Mouse (Mus musculus) forebrain, embryonic 14.5 days (tissue): Measurements from ENCODE around the gene H2-Ob. TPM values are rescaled to one million over a fixed set of nuclear protein-coding genes. Genes with fewer than 3 reads are reported as not detected.

Experiments used
- ATAC-seq: fragments of 200-750 bp; cut with Nextera tagmentation; 2 replicates; pipeline ENCODE4 v1.8.0; 2017; ENCODE audit warnings: mild to moderate bottlenecking, moderate library complexity
- DNase-seq: peaks from one replicate; pipeline ENCODE4 v3.0.0-alpha.2; 2015; ENCODE audit warnings: low spot score
- H3K27ac ChIP-seq: fragments of 300-500 bp; sonication (generic); 2 replicates; pipeline ENCODE4 v1.5.1; 2014; ENCODE audit warnings: low read depth, mild to moderate bottlenecking, control low read depth, low read length, moderate library complexity
- H3K27me3 ChIP-seq: fragments of 300-500 bp; sonication (generic); replicated peaks from 2 replicates; pipeline ENCODE4 v1.6.1; 2014; ENCODE audit warnings: low read length, control low read depth, mixed read lengths; ENCODE audit not compliant: control insufficient read depth, insufficient read depth
- H3K36me3 ChIP-seq: fragments of 300-500 bp; sonication (generic); 2 replicates; pipeline ENCODE4 v1.6.1; 2014; ENCODE audit warnings: low read length, control low read depth; ENCODE audit not compliant: control insufficient read depth, insufficient read depth
- H3K4me1 ChIP-seq: fragments of 300-500 bp; sonication (generic); 2 replicates; pipeline ENCODE4 v1.6.1; 2014; ENCODE audit warnings: antibody characterized with exemption, low read length, control low read depth; ENCODE audit not compliant: control insufficient read depth, insufficient read depth
- H3K4me2 ChIP-seq: fragments of 300-500 bp; sonication (generic); 2 replicates; pipeline ENCODE4 v1.6.1; 2014; ENCODE audit warnings: mild to moderate bottlenecking, control low read depth, low read length
- H3K4me3 ChIP-seq: fragments of 300-500 bp; sonication (generic); 2 replicates; pipeline ENCODE4 v1.5.1; 2014; ENCODE audit warnings: low read depth, low read length, control low read depth
- H3K9ac ChIP-seq: fragments of 300-500 bp; sonication (generic); 2 replicates; pipeline ENCODE4 v1.6.1; 2014; ENCODE audit warnings: mild to moderate bottlenecking, low read length, control low read depth, moderate library complexity
- H3K9me3 ChIP-seq: fragments of 300-500 bp; sonication (generic); replicated peaks from 2 replicates; pipeline ENCODE4 v1.6.1; 2016; ENCODE audit warnings: low read length, control low read depth, mixed read lengths; ENCODE audit not compliant: control insufficient read depth
- WGBS: fragments of 180-500 bp; shearing (Covaris S2); extraction: QIAGEN DNeasy Blood & Tissue Kit; methylation state at CpG from one replicate; pipeline ENCODE4 v1.1.7; 2014; 5-methylcytosine and 5-hydroxymethylcytosine counted together
- polyA plus RNA-seq: library from polyadenylated mRNA; unstranded; fragments of >200 nt; fragmentation: Nextera tagmentation; extraction: Ambion mirVana; gene quantifications from 2 replicates; pipeline ENCODE4 v1.2.1, GENCODE M21; 2014

H2-Ob gene
- polyA plus RNA-seq = 0.18 TPM in 1 of 2 replicates, not detected in the other

DNA sequence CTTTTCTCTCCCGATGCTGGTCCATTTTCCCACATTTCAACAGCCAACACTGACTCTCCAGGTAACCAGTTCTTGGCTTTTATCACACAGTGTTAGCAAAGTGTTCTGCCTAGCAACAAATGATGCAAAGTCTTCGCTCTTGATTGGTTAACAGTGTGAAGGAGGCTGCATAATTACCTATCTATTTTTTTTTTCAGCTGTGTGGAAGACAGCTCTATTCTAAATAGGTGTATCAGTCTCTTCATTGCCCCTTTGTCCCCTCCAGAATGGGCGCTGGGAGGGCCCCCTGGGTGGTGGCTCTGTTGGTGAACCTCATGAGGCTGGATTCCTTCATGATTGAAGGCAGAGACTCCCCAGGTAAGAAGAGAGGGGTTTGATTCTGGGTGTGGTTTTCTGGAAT, at the start of gene H2-Ob:
TSS of gene H2-Ob (plus strand) at position 198 of the 400 bp plus-strand sequence.
- no peaks in the 10 kb centered on the region for H3K36me3 ChIP-seq
- H3K9ac ChIP-seq = no peak within 1 kb of the TSS
- H3K27me3 ChIP-seq = no peaks in the 10 kb centered on the region
- no peak within 1 kb of the TSS for H3K27ac ChIP-seq
- H3K4me1 ChIP-seq = no peaks in the 10 kb centered on the region
- H3K4me2 ChIP-seq = no peak within 1 kb of the TSS
- DNase-seq (peak; percentile 67), ATAC-seq (no peak)
- H3K4me3 ChIP-seq = no peak within 1 kb of the TSS
- no peaks in the 10 kb centered on the region for H3K9me3 ChIP-seq
- 65% methylated on average over 3 of the region's 3 CpGs for WGBS

DNA sequence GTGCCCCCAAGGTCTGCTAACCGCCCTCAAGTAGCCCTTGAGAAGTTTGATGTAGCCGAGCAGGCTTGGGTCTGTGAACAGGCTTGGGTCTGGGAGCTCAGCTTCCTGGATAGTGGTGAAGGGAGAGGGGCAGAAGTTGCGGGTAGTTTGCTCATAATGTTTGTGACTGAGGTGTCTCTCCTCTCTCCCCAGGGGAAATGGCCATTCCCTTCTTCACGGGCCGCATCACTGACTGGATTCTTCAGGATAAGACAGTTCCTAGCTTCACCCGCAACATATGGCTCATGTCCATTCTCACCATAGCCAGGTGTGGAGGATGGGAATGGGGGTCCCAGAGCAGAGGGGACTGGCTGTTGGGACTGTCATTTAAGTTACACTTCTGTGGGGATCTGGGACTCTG, 49.7 kb upstream of the H2-Ob start:
- no peak for ATAC-seq
- DNase-seq = no peak
- WGBS = 75% methylated on average over 6 of the region's 6 CpGs
- Histone ChIP-seq H3K36me3 (no peaks in the 10 kb centered on the region), H3K4me3 (no peak overlapping the region), H3K4me1 (peaks cover 9% of the 10 kb centered on the region), H3K4me2 (no peak overlapping the region), H3K9me3 (no peaks in the 10 kb centered on the region), H3K27ac (no peak overlapping the region), H3K9ac (no peak overlapping the region), H3K27me3 (peaks cover 45% of the 10 kb centered on the region)

DNA sequence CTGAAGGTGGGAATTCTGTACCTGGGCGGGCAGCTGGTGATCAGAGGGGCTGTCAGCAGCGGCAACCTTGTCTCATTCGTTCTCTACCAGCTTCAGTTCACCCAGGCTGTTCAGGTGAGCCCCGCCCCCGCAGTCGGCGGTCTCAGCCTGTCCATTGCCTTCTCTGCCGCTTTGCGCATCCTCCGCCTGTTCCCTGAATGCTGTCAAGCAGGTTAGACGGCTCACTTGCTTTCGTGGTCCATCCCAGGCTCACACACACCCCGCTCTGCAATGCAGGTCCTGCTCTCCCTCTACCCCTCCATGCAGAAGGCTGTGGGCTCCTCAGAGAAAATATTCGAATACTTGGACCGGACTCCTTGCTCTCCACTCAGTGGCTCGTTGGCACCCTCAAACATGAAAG, 45.9 kb upstream of the H2-Ob start:
- H3K9ac ChIP-seq = no peak overlapping the region
- no peak overlapping the region for H3K27ac ChIP-seq
- no peaks in the 10 kb centered on the region for H3K36me3 ChIP-seq
- ATAC-seq (no peak), DNase-seq (no peak)
- H3K27me3 ChIP-seq = peaks cover 54% of the 10 kb centered on the region
- no peak overlapping the region for H3K4me2 ChIP-seq
- H3K9me3 ChIP-seq = no peaks in the 10 kb centered on the region
- peaks cover 3% of the 10 kb centered on the region for H3K4me1 ChIP-seq
- 22% methylated on average over 16 of the region's 16 CpGs for WGBS
- no peak overlapping the region for H3K4me3 ChIP-seq

DNA sequence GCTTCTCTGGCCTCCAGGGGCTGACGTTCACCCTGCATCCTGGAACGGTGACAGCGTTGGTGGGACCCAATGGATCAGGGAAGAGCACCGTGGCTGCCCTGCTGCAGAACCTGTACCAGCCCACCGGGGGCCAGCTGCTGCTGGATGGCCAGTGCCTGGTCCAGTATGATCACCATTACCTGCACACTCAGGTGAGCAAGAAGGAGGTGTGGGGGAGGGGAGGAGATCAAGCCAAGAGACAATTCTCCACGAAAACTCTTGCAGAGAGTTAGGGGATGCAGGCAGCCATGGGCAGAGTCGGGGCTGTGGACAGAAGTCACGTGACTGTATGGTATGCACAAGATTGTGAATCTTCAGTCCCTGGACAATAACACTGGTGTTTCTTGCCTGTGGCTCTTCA, 45.2 kb upstream of the H2-Ob start:
- no peaks in the 10 kb centered on the region for H3K4me1 ChIP-seq
- H3K36me3 ChIP-seq = no peaks in the 10 kb centered on the region
- no peaks in the 10 kb centered on the region for H3K9me3 ChIP-seq
- H3K27me3 ChIP-seq = peaks cover 54% of the 10 kb centered on the region
- WGBS = 61% methylated on average over 8 of the region's 8 CpGs
- DNase-seq = no peak
- no peak overlapping the region for H3K27ac ChIP-seq
- H3K9ac ChIP-seq = no peak overlapping the region
- no peak for ATAC-seq
- no peak overlapping the region for H3K4me2 ChIP-seq
- H3K4me3 ChIP-seq = no peak overlapping the region

GRCm38 (mm10) chr17:34194723-34195122, 44.0 kb upstream of the H2-Ob start:
- Histone ChIP-seq H3K27ac (no peak overlapping the region), H3K27me3 (peaks cover 57% of the 10 kb centered on the region), H3K4me2 (no peak overlapping the region), H3K36me3 (no peaks in the 10 kb centered on the region), H3K4me1 (no peaks in the 10 kb centered on the region), H3K9me3 (no peaks in the 10 kb centered on the region), H3K9ac (no peak overlapping the region), H3K4me3 (no peak overlapping the region)
- WGBS = 84% methylated on average over 3 of the region's 4 CpGs
- no peak for DNase-seq
- no peak for ATAC-seq

- Histone ChIP-seq H3K4me1 (no peaks in the 10 kb centered on the region), H3K9me3 (no peaks in the 10 kb centered on the region), H3K27ac (no peak overlapping the region), H3K36me3 (no peaks in the 10 kb centered on the region), H3K4me3 (no peak overlapping the region), H3K4me2 (no peak overlapping the region), H3K9ac (no peak overlapping the region), H3K27me3 (peaks cover 53% of the 10 kb centered on the region)
- ATAC-seq = no peak
- 29% methylated on average over 12 of the region's 12 CpGs for WGBS
- DNase-seq = no peak
Observed at GRCm38 (mm10) chr17:34196491-34196890, 42.2 kb upstream of the H2-Ob start.

DNA sequence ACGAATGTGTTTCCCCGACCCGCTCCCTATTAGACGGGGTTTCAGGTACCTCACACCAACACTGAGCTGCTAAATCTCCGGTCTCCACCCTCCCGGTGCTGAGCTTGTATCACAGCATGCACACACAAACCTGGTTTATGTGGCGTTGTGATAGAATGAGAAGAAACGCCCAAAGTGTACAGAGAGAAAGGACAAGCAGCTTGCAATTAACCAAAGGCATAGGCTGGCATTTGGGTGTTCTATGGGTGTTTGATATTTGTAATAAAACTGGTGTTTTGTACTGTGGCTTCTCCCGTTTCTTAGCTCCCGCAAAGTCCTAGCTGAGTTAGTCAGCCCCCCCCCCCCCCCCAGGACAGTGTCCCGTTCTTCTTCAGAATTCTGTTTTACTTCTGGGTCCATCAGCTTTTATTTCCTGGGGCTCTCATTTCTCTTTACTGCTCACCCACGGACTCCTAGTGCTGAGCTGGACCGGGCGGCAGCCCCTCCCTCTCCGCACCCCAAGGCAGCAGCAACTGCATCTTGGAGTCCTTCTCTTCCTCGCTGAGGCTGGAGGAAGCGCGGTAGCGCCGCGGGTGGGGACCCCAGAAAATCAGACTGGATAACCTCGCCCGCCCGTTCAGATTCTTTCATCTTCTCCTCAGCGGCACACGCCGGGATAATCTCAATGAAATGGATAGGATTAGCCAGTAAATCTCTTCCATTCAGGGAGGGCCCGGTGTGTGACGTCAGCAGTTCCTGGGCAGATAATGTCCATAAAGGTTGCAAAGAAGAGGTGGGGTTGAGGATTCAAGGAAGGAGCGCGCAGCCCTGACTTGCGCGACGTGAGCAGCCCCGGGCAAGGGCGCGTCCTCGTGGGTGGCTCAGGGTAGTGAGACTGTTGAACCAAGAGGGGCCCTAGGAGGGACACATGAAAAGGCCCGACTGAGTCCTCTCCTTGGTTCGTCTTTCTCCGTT, 41.5 kb upstream of the H2-Ob start, which contains the start of gene Psmb8:
TSS of gene Psmb8 (plus strand) at position 781 of the 954 bp plus-strand sequence.
- peaks cover 53% of the 10 kb centered on the region for H3K27me3 ChIP-seq
- peak within 1 kb of the TSS; percentile 10; the same call in 1 of the 2 replicates for H3K9ac ChIP-seq
- peak within 1 kb of the TSS; percentile 52 for H3K4me2 ChIP-seq
- no peaks in the 10 kb centered on the region for H3K4me1 ChIP-seq
- no peak within 1 kb of the TSS for H3K27ac ChIP-seq
- H3K4me3 ChIP-seq = peak within 1 kb of the TSS; percentile 27
- peak; percentile 90 for ATAC-seq
- 4% methylated on average over 40 of the region's 41 CpGs for WGBS
- H3K9me3 ChIP-seq = no peaks in the 10 kb centered on the region
- DNase-seq = peak; percentile 91
- H3K36me3 ChIP-seq = no peaks in the 10 kb centered on the region

- 1% methylated on average over 32 of the region's 32 CpGs for WGBS
- Histone ChIP-seq H3K27me3 (peaks cover 46% of the 10 kb centered on the region), H3K4me1 (no peaks in the 10 kb centered on the region), H3K27ac (no peak overlapping the region), H3K4me3 (peak overlapping the region; percentile 27), H3K4me2 (peak overlapping the region; percentile 52), H3K9me3 (no peaks in the 10 kb centered on the region), H3K9ac (peak overlapping the region; percentile 10; the same call in 1 of the 2 replicates), H3K36me3 (no peaks in the 10 kb centered on the region)
- DNase-seq = no peak
- peak; percentile 42; the same call in 1 of the 2 replicates for ATAC-seq
Observed at GRCm38 (mm10) chr17:34197904-34198520, 40.7 kb upstream of the H2-Ob start.
